Mouse (Mus musculus) embryonic facial prominence, embryonic 10.5 days (tissue): ENCODE measurements at regions not wholly inside any gene's neighbourhood (a gene's known extent, or its start where the extent isn't known, plus 50 kb on each side); places are given as distances from the start of the nearest gene placed in this dataset.
A peak's percentile ranks its signal among the peaks of the same experiment; 100 is the strongest.

Experiments
- DNase-seq: peaks from one replicate; pipeline ENCODE4 v3.0.0-alpha.2; 2017; ENCODE audit warnings: low spot score
- H3K27ac ChIP-seq: fragments of 300-500 bp; sonication (generic); replicated peaks from 2 replicates; pipeline ENCODE4 v1.5.1; 2016; ENCODE audit warnings: mild to moderate bottlenecking
- H3K27me3 ChIP-seq: fragments of 300-500 bp; sonication (generic); replicated peaks from 2 replicates; pipeline ENCODE4 v1.6.1; 2016; ENCODE audit warnings: low read depth, mild to moderate bottlenecking; ENCODE audit not compliant: poor library complexity, severe bottlenecking
- H3K36me3 ChIP-seq: fragments of 300-500 bp; sonication (generic); replicated peaks from 2 replicates; pipeline ENCODE4 v1.6.1; 2016; ENCODE audit warnings: mild to moderate bottlenecking, moderate library complexity
- H3K4me1 ChIP-seq: fragments of 300-500 bp; sonication (generic); 2 replicates; pipeline ENCODE4 v1.6.1; 2016
- H3K4me3 ChIP-seq: fragments of 300-500 bp; sonication (generic); 2 replicates; pipeline ENCODE4 v1.5.1; 2016; ENCODE audit warnings: mild to moderate bottlenecking, moderate library complexity
- H3K9me3 ChIP-seq: fragments of 300-500 bp; sonication (generic); 2 replicates; pipeline ENCODE4 v1.6.1; 2016; ENCODE audit warnings: mild to moderate bottlenecking
- WGBS: fragments of 180-500 bp; shearing (Covaris S2); methylation state at CpG from one replicate; pipeline ENCODE4 v1.1.7; 2016; 5-methylcytosine and 5-hydroxymethylcytosine counted together

GRCm38 (mm10) chr2:174900671-174900991, 109.4 kb upstream of the Gm14444 start:
- H3K27ac ChIP-seq = peak overlapping the region; percentile 63
- H3K4me3 ChIP-seq = no peak overlapping the region
- no peaks in the 10 kb centered on the region for H3K27me3 ChIP-seq
- H3K9me3 ChIP-seq = no peaks in the 10 kb centered on the region
- DNase-seq = peak; percentile 62
- peaks cover 29% of the 10 kb centered on the region for H3K4me1 ChIP-seq
- no peaks in the 10 kb centered on the region for H3K36me3 ChIP-seq

GRCm38 (mm10) chr2:174901801-174902200, 108.2 kb upstream of the Gm14444 start:
- Histone ChIP-seq H3K27ac (peak overlapping the region; percentile 60; the same call in 1 of the 2 replicates), H3K4me3 (no peak overlapping the region)
- WGBS = 88% methylated on average over 16 of the region's 16 CpGs

GRCm38 (mm10) chr2:174903627-174904026, 106.4 kb upstream of the Gm14444 start:
- Histone ChIP-seq H3K27ac (peak overlapping the region; percentile 75), H3K27me3 (no peaks in the 10 kb centered on the region), H3K4me1 (peaks cover 36% of the 10 kb centered on the region), H3K36me3 (no peaks in the 10 kb centered on the region), H3K4me3 (no peak overlapping the region), H3K9me3 (no peaks in the 10 kb centered on the region)
- WGBS = 60% methylated on average over 7 of the region's 7 CpGs
- peak; percentile 45 for DNase-seq

More at GRCm38 (mm10) chr2:174901801-174902200, 108.2 kb upstream of the Gm14444 start:
- Histone ChIP-seq H3K4me1 (peaks cover 36% of the 10 kb centered on the region), H3K9me3 (no peaks in the 10 kb centered on the region), H3K27me3 (no peaks in the 10 kb centered on the region), H3K36me3 (no peaks in the 10 kb centered on the region)
- no peak for DNase-seq

GRCm38 (mm10) chr2:174905865-174906639, 104.0 kb upstream of the Gm14444 start:
- peak overlapping the region; percentile 48 for H3K27ac ChIP-seq
- H3K36me3 ChIP-seq = no peaks in the 10 kb centered on the region
- H3K4me3 ChIP-seq = no peak overlapping the region
- WGBS = 44% methylated on average over 6 of the region's 6 CpGs
- DNase-seq = peak; percentile 62
- H3K9me3 ChIP-seq = no peaks in the 10 kb centered on the region
- H3K4me1 ChIP-seq = peaks cover 30% of the 10 kb centered on the region
- no peaks in the 10 kb centered on the region for H3K27me3 ChIP-seq

- H3K4me3 ChIP-seq = peak overlapping the region; percentile 37
Measured at GRCm38 (mm10) chr2:174917146-174917905, 92.7 kb upstream of the Gm14444 start.

GRCm38 (mm10) chr2:174917975-174918374, 92.1 kb upstream of the Gm14444 start:
- H3K27me3 ChIP-seq = no peaks in the 10 kb centered on the region
- H3K9me3 ChIP-seq = no peaks in the 10 kb centered on the region
- H3K27ac ChIP-seq = peak overlapping the region; percentile 91
- H3K36me3 ChIP-seq = no peaks in the 10 kb centered on the region
- DNase-seq = peak; percentile 64
- H3K4me1 ChIP-seq = peaks cover 37% of the 10 kb centered on the region
- peak overlapping the region; percentile 37 for H3K4me3 ChIP-seq
- 11% methylated on average over 5 of the region's 5 CpGs for WGBS

More at GRCm38 (mm10) chr2:174917146-174917905, 92.7 kb upstream of the Gm14444 start:
- WGBS = 17% methylated on average over 10 of the region's 10 CpGs
- H3K36me3 ChIP-seq = no peaks in the 10 kb centered on the region
- DNase-seq = peak; percentile 88
- H3K9me3 ChIP-seq = no peaks in the 10 kb centered on the region
- H3K27ac ChIP-seq = peak overlapping the region; percentile 91
- H3K4me1 ChIP-seq = peaks cover 37% of the 10 kb centered on the region
- H3K27me3 ChIP-seq = no peaks in the 10 kb centered on the region

GRCm38 (mm10) chr2:174922208-174922607, 87.8 kb upstream of the Gm14444 start:
- Histone ChIP-seq H3K4me1 (peaks cover 26% of the 10 kb centered on the region), H3K36me3 (no peaks in the 10 kb centered on the region), H3K9me3 (no peaks in the 10 kb centered on the region), H3K27ac (no peak overlapping the region), H3K27me3 (no peaks in the 10 kb centered on the region), H3K4me3 (no peak overlapping the region)
- DNase-seq = no peak
- WGBS = 85% methylated on average over 4 of the region's 4 CpGs

- no peak overlapping the region for H3K4me3 ChIP-seq
- H3K27me3 ChIP-seq = no peaks in the 10 kb centered on the region
- WGBS = 66% methylated on average over 2 of the region's 2 CpGs
- H3K36me3 ChIP-seq = no peaks in the 10 kb centered on the region
- no peaks in the 10 kb centered on the region for H3K9me3 ChIP-seq
- H3K4me1 ChIP-seq = peaks cover 10% of the 10 kb centered on the region
- no peak for DNase-seq
- H3K27ac ChIP-seq = no peak overlapping the region
Measured at GRCm38 (mm10) chr2:174929718-174930117, 80.3 kb upstream of the Gm14444 start.

GRCm38 (mm10) chr2:174932137-174933012, 77.7 kb upstream of the Gm14444 start:
- peak; percentile 91 for DNase-seq
- Histone ChIP-seq H3K27ac (peak overlapping the region; percentile 66), H3K27me3 (no peaks in the 10 kb centered on the region), H3K36me3 (no peaks in the 10 kb centered on the region), H3K4me1 (peaks cover 10% of the 10 kb centered on the region), H3K4me3 (no peak overlapping the region), H3K9me3 (no peaks in the 10 kb centered on the region)
- 34% methylated on average over 20 of the region's 20 CpGs for WGBS

GRCm38 (mm10) chr2:174933013-174933353, 77.1 kb upstream of the Gm14444 start:
- no peaks in the 10 kb centered on the region for H3K9me3 ChIP-seq
- H3K4me1 ChIP-seq = peaks cover 10% of the 10 kb centered on the region
- DNase-seq = no peak
- no peaks in the 10 kb centered on the region for H3K36me3 ChIP-seq
- WGBS = 21% methylated on average over 6 of the region's 6 CpGs
- no peak overlapping the region for H3K4me3 ChIP-seq
- H3K27me3 ChIP-seq = no peaks in the 10 kb centered on the region
- H3K27ac ChIP-seq = no peak overlapping the region

- WGBS = 37% methylated on average over 5 of the region's 5 CpGs
- H3K27ac ChIP-seq = no peak overlapping the region
- peak; percentile 61 for DNase-seq
Measured at GRCm38 (mm10) chr2:174936665-174937064, 73.4 kb upstream of the Gm14444 start.

GRCm38 (mm10) chr2:174937930-174938329, 72.1 kb upstream of the Gm14444 start:
- H3K27me3 ChIP-seq = no peaks in the 10 kb centered on the region
- 81% methylated on average over 4 of the region's 4 CpGs for WGBS
- DNase-seq = no peak
- H3K27ac ChIP-seq = no peak overlapping the region
- H3K36me3 ChIP-seq = no peaks in the 10 kb centered on the region
- no peak overlapping the region for H3K4me3 ChIP-seq
- no peaks in the 10 kb centered on the region for H3K4me1 ChIP-seq
- no peaks in the 10 kb centered on the region for H3K9me3 ChIP-seq

More at GRCm38 (mm10) chr2:174936665-174937064, 73.4 kb upstream of the Gm14444 start:
- no peak overlapping the region for H3K4me3 ChIP-seq
- H3K27me3 ChIP-seq = no peaks in the 10 kb centered on the region
- H3K9me3 ChIP-seq = no peaks in the 10 kb centered on the region
- no peaks in the 10 kb centered on the region for H3K36me3 ChIP-seq
- peaks cover 9% of the 10 kb centered on the region for H3K4me1 ChIP-seq
